Mouse (Mus musculus) layer of hippocampus, postnatal 14 days (tissue): ENCODE results near the gene Sorcs3. TPM values are rescaled to one million over a fixed set of nuclear protein-coding genes. Genes with fewer than 3 reads are reported as not detected.

Source experiments
- DNase-seq, 2 experiments: peaks; one replicate each; pipeline ENCODE4 v3.0.0; 2021 to 2022; ENCODE audit warnings: low spot score in 2 of 2, mixed read lengths in 1 of 2
- long read RNA-seq, 2 experiments: library from polyadenylated mRNA; stranded (forward); transcript quantifications; one replicate each; pipeline ENCODE4 v2.0.0; 2021
- total RNA-seq, 2 experiments: library from RNA; stranded (reverse); gene quantifications; 2 replicates each; pipeline ENCODE4 v1.2.3; 2021

The Sorcs3 gene
- total RNA-seq = 10 to 100 TPM; 32.8 to 35.0 TPM
- long read RNA-seq, experiment 1, full-length matches to known transcripts = 4 of 13 reads
- long read RNA-seq, experiment 1, partial matches to known transcripts = 4 of 13 reads
- long read RNA-seq, experiment 1, other reads (novel, unspliced or antisense) = 5 of 13 reads
- long read RNA-seq, experiment 2, full-length matches to known transcripts = 7 of 20 reads
- long read RNA-seq, experiment 2, partial matches to known transcripts = 8 of 20 reads
- long read RNA-seq, experiment 2, other reads (novel, unspliced or antisense) = 5 of 20 reads

DNA sequence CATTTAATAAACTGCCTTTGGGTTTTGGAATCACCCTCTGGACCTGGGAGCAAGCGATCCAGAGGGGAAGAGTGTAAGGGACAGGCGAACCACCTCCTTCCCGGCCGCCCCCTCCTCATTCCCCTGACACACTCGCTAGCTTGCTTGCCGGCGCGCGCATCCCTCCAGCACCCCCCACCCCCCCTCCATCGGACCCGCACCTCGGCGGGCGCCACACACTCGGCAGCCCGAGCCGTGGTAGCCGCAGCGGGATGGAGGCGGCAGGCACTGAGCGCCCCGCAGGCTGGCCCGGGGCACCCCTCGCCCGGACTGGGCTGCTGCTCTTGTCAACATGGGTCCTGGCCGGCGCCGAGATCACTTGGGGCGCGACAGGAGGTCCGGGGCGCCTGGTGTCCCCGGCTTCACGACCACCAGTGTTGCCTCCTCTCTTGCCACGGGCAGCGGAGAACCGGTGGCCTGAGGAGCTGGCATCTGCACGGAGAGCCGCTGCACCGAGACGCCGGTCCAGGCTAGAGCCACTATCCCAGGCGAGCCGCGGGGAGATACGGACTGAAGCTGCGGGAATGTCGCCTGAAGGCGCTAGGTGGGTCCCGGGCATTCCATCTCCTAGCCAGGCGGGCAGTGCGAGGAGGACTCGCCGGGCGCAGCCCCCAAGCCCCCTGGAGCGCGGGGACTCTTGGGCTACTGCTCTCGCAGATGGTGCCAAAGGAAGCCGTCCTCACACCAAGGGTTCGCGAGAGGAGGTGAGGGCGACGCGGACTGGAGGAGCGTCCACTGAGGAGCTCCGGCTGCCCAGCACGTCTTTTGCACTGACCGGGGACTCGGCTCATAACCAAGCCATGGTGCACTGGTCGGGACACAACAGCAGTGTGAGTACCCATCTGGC is at the start of gene Sorcs3:
Sorcs3 (plus strand) TSS at position 97 of the 886 bp plus-strand sequence.
- DNase-seq = peak; percentile 22 to 36

DNA sequence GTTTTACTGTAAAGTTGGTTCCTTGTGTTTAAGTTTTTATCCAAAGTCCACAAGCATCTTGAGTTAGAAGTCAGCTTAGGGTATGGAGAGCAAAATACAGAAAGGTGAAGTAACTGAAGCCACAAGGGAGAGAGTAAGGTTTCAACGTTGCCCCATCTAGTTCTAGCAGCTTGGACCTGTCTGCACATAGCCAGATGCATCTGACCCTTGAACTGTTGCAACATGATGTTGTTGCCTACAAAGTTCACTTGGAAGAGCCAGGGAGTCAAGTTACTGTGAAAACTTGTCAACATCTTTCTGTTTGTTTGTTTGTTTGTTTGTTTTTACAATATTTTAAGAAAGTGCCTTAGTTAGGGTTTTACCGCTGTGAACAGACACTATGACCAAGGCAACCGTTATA is 40.5 kb upstream of the Sorcs3 start:
- no peak for DNase-seq

DNA sequence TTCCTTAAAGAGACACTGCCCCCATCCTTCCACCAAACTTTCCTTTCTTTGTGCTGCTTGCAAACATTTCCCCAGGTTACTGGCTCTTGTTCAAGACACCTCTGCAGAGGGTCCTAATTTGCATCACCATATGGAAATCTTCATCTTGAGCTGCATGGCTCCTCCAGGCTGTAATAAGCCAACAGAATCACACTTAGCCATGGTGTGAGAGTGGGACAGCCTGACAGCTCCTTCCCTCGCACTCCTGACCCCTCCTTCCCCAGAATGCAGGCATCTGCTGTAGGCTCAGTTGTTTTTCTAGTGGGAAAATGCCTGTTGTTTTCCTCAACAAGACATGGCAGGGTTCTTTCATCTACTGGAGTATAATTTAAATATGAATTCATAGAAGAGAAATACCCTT is 38.7 kb upstream of the Sorcs3 start:
- no peak for DNase-seq

DNA sequence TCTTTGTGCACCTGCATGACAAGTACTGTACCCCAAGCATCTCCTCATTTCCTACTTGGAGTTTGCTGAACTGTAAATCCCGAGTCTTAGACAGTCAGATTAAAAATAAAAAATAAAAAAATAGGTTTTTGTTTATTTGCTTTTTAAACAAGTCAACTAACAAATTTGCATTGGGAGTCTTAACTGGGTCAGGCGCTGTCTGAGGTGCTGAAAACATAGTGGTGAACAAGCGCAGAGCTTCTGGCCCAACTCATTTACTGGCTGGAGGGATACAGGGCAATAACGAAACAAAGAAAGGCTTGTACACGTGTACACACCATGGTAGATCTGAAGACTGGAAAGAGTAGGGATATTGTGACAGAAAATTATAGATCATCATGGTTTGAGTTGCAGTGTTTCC is 37.5 kb upstream of the Sorcs3 start:
- no peak for DNase-seq

DNA sequence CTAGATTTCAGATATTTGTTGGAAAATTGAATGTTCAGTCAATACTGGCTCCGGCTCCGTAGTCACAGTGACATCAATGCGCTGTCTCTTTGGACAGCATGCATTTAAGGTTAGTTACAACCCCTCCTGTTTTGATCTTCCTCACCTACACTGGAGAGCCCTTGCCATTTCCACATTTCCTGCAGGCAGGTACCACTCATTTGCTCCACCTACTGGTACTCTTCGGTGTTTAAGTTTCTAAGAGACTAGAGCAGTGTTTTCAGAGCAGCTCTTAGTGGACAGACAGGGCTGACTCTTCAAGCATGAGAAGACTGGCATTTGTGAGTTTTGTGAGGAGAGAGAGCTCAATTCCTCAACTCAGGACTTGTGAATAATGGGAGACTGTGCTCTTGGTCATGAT is 31.1 kb upstream of the Sorcs3 start:
- DNase-seq = no peak

DNA sequence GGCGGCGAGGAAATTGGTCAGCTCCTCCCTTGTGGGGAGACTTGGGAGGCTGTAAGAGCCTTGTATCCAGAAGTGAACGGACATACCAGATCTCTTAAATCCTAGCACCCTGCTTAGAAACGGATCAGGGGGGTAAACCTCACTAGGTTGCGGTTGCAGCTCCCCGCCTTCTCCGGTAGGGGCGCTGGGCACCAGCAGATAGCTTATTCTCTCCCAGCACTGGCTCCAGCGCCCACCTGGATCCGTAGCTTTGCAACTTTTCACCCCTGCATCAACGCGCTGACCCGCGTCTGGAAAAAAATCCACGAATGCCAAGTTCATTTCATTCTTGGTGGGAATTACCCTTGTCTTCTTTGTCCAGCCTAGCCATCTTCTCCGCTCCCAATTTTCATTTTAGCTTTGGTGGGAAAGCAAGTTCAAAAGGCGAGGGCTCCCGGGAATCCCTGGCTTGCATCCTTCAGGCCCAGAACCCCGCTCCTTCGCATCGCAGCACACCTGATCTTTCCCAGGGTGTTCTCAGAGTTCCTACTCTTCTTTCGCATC is 1.8 kb upstream of the Sorcs3 start:
- peak; percentile 73 to 76 for DNase-seq

DNA sequence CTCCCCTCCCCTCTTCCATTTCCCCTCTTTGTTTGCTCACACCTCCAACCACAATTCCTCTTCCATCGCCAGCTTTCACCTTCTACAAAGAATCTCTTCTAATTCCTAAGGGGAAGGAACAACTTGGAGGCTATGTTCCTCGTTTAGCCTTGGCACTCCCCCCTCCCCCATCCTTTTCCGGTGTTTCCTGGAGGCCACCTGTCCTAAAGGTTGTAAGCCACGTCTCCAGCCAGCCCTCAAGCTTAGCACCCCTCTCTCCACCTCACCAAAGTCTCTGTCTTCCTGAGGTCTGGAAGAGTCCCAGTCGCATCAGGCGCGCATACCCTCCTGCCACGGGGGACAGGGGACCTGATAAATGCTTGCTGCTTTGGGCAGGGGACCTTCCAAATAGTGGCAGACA is 1.3 kb upstream of the Sorcs3 start:
- DNase-seq = peak in 1 of 2 experiments; percentile 12

DNA sequence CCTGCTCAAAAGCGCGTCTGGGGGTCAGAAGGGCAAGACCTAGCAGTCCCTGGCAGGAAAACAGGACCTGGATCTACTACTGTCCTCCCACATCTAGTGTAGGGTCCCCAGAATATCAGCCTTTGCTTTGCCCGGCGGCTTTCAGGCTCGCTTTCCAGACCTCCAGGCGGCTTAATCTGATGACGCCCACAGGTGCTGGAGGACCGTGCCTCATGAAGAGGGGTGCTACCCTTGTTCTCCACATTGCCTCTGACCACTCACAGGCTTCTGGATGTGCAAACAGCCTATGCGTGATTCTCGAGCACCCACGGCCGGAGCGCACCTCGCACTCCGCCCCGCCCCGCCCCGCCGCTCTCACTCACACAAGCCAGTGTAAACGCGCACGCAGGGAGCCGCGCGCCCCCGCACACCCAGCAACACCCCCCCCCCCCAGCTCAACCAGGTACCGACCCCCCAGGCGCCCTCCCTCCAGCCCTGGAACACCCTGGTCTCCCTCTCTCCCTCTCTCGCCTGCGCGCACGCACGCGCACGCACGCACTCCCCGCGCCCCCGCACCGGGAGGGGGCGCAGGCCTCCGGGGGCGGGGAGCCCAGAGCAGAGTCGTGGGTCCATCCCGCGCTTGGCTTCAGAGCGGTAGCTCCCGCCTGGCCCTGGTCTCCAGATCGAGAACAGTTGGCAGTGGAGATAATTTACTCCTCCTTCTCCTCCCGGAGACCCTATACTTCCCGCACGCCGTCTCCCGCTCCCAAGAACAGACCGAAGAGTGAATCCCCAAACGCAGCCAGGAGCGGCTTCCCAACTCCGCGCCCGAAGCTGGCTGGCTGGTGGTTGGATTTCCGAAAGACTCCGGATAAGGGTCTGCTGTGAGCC is 698 bp upstream of the Sorcs3 start:
- DNase-seq = peak; percentile 32 to 40

DNA sequence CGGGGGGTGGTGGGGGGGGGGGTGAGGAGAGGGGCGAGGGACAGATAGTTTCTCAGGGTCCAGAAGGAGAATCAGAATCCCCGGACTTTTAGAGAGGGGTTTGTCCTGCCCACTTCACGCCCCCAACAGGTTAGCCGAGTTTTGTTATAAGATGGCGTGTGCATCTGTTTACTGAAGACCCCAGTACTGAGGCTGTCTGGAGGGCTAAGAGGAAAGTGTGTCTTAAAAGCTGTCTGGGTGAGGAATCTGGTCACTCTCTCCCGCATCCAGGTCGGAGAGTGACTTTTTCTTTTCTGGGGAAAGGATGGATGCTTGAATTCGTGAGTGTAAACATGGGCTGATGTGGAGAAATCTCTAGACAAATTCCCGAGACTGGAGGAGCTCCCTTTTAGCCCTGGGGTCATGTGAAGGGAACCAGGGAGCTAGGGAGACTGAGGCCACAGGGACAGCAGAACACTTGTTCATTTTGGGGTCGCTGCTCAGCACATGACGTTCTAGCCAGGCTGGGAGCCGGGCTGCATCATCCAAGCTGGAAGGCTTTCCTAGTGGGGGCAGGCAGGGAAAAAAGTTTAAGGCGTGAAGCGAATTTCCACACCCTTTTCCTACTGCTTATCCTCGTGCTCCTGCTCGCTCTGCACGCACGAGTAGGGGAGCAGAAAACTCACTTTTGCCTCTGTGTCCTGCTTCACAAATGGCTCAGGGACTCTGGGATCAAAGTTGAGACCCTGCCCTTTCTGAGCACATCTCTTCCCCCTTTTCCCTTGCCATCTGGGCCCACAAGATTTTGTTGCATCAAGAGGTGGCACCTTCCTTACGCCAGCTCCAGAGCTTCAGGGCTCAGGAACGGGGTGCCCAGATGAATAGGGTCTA is 1.3 kb downstream of the Sorcs3 start:
- DNase-seq = no peak

DNA sequence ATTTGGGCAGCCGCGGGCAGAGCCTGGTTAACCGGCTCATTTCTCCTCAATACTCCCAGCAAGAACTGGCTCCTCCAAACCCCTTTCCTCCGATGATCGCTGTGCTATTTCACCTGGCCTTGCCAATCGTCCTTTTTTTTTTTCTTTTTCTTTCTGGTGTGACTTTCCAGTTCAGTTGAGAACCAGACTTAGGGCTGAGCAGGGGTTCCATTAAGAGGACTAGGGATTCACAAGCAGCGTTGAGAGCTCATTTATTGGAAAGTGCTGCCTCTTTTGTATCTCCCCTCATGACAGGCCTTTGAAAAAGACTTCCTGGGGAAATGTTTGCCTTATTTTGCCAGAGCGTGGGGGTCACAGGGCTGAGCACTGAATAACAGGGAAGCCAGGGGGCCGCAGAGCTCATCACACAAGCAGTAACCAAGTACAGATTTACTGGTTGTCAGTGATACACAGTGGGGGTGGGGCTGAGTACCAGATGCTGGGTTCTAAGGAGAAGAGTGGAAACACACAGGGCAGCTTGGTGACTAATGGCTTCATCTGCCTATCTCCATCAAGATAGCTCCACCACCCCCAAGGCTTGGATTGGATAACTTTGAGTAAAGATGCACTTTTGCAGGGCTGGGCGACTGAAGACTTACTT is 2.0 kb downstream of the Sorcs3 start:
- peak; percentile 15 to 18 for DNase-seq

DNA sequence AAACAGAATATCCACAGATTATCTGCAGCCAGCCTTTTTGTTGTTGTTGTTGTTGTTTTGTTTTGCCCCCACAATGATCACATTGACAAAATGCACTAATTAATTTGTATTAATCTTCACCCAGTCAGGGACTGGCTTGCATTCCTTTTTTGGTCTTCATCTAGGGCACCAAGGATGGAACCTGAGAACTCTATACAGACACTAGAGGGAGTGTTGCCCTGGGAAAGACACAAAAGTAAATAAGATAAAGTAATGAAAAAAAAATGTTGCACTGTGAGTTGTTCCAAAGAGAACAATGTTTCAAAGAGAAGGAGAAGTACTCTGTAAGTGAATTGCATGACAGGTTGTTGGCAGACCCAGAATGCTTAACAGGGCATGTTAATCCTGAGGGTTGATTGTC is 9.6 kb downstream of the Sorcs3 start:
- DNase-seq = no peak

DNA sequence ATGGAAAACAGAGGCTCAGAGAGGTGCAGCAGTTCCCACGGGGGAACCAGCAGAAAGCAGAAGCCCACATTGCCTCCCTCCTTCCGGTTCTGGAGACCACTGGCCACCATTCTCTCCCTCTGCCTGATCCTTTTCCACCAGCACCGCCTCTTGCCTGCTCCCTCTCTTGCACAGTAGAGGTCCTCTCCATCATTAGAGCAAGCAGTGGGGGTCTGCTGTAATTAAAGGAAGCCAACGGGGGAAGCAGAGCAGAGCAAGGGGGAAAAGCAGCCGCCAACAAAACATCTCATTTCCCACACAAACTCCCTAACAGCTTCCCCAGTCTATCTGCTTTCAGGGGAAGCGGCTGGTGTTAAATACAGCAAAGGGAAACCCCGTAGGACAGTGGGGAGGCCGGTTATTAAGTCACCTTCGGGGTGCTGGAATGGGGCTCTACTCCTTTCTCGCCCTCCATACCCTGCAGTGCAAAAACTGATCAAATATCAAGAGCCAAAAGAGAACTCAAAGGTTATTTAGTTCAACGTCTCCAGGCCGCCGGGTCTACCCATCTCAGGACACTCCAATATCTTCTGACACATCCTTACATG is 32.1 kb downstream of the Sorcs3 start:
- no peak for DNase-seq

DNA sequence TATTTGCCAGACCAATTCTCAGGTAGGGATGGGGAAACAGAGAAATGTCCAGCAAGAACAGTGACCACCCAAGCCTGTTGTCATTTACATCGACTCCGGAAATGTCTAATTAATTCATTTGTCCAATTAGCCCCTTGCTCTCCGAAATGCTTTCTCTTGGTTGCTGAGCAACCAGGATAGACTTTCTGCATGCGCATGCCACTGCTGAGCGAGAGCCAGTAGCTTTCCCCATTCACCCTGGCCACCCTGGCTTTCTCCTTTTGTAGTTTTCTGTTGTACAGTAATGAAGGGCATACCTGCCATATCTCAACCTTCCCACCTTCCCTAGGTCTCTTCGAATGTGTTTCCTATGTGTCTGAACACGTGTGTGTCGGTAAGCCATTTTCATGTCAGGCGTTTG is 32.6 kb downstream of the Sorcs3 start:
- DNase-seq = no peak

DNA sequence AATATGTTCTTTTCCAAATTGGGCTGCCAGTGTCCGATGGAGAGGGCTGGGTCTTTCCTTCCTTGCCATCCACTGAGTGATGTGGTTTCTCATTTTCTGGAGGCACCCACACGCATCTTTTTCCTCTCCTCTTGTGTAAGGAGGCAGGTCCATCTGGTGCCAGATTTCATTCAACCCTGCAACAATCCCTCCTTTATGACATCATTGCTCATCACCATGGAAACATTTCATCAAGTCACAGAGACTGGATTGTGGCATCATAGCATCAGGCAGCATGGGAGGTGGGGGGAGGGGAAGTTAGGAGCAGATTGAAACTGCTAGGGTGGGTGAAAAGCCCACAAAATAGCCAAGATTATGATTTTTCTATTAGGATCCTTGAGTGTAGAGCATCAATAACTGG is 35.1 kb downstream of the Sorcs3 start:
- DNase-seq = peak in 1 of 2 experiments; percentile 73

DNA sequence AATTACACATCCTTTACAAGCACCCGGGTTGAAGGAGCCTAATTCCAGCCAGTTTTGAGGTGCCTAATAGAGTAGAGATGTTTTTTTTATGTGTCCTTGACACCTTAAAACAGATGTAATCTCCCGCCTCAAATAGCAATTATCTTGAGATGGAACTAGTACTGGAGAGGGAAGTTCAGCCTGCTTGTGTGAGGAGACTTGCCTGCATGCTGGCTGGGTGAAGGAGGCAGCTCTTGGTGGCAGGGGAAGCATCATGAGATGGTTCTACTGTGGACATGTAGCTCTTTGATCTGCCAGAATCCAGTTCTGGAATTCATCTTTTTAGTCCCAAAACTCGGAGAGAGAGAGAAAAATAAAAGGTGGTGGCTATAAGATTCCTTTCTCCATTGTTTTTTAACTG is 38.2 kb downstream of the Sorcs3 start:
- no peak for DNase-seq

DNA sequence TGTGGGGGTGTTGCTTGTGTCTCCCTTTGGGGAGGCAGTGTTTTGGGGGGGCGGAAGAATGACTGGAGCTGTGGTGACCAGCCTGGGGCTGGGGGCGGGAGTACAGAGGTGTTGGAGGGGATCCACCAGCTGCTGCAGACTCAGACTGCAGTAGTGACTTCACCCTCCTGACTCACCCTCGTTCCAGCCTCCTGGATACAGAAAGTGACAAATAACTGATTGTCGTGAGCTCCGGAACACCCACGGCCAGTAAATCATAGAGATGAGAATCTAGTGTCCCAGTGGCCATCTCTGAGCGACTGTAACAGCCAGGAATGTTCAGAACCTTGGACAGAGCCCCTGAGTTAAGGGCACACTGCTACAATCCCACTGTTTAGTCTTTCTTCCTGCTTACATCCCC is 53.4 kb downstream of the Sorcs3 start:
- DNase-seq = no peak

DNA sequence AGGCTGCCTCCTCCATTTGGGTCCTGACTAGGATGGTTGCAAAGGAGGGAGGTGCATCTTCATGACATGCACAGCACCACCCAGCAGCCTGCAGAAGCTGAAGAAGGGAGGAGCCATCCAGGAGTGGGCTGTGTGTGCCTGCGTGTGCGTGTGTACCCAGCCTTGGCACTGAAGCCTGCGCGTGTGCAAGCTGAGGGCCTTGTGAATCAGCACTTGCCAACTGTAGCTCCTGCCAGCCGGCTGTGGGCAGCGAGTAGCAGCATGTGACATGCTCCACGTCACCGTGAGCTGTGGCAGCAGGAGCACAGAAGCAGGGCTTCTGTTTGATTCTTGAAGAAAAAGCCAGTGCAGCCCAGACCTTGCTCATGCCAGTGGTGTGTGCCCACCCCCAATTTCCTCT is 54.8 kb downstream of the Sorcs3 start:
- DNase-seq = peak; percentile 67 to 78

DNA sequence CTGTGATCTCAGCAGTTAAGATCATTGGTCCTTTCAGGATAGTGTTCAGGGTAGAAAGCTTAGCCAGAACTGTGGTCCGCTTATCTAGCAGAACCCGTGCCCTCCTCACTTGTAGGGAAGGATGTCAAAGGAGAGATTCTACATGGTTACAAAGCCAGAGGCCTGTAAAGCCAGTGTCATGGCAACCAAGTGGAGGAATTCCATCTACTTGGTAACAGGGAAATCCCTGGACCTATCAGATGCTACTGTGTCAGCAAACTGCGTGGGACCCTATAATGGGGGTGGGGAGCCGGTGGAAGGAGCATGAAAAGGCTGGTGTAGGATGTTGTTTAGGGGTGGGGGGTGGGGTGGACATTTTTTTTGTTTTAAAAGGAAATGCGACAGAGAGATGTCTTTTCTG is 57.9 kb downstream of the Sorcs3 start:
- no peak for DNase-seq

DNA sequence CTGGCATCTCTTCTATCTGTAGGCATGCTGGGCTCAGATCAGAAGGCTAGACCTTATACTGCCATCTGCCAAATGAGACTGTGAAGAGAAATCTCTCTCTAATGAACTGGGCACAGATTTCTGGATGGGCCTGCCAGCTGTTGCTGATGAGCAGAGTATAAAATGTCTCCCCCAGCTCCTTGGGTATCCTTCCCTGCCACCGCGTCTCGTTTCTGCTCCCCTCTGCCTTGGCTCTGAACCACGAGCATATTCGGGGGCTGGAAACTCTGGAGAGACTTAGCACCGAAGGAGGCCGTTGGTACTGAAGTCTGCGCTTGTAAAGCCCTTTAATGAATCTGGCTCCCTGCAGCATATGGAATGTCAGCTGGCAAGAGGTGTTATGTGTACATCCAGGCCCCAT is 74.4 kb downstream of the Sorcs3 start:
- DNase-seq = no peak
